Mouse (Mus musculus) lung, postnatal 0 days (tissue): ENCODE measurements at regions not wholly inside any gene's neighbourhood (a gene's known extent, or its start where the extent isn't known, plus 50 kb on each side); places are given as distances from the start of the nearest gene placed in this dataset.

Experiments used
- ATAC-seq: fragments of 200-750 bp; cut with Nextera tagmentation; 2 replicates; pipeline ENCODE4 v1.8.0; 2017; ENCODE audit warnings: moderate library complexity
- DNase-seq: peaks from one replicate; pipeline ENCODE4 v3.0.0-alpha.2; 2016; ENCODE audit warnings: low spot score
- H3K27ac ChIP-seq: fragments of 300-500 bp; sonication (generic); 2 replicates; pipeline ENCODE4 v1.5.1; 2014; ENCODE audit warnings: antibody characterized with exemption, mild to moderate bottlenecking, low read length, mixed read lengths
- H3K27me3 ChIP-seq: fragments of 300-500 bp; sonication (generic); replicated peaks from 2 replicates; pipeline ENCODE4 v1.6.1; 2014; ENCODE audit warnings: low read length, mixed read lengths; ENCODE audit not compliant: insufficient read depth
- H3K36me3 ChIP-seq: fragments of 300-500 bp; sonication (generic); 2 replicates; pipeline ENCODE4 v1.6.1; 2014; ENCODE audit warnings: low read length, mixed read lengths; ENCODE audit not compliant: insufficient read depth
- H3K4me1 ChIP-seq: fragments of 300-500 bp; sonication (generic); 2 replicates; pipeline ENCODE4 v1.6.1; 2014; ENCODE audit warnings: antibody characterized with exemption, low read depth, low read length, mixed read lengths; ENCODE audit not compliant: insufficient read depth
- H3K4me2 ChIP-seq: fragments of 300-500 bp; sonication (generic); replicated peaks from 2 replicates; pipeline ENCODE4 v1.6.1; 2014; ENCODE audit warnings: low read depth, mild to moderate bottlenecking, low read length, moderate library complexity, mixed read lengths
- H3K4me3 ChIP-seq: fragments of 300-500 bp; sonication (generic); 2 replicates; pipeline ENCODE4 v1.5.1; 2014; ENCODE audit warnings: low read depth, low read length
- H3K9ac ChIP-seq: fragments of 300-500 bp; sonication (generic); replicated peaks from 2 replicates; pipeline ENCODE4 v1.6.1; 2014; ENCODE audit warnings: low read depth, mild to moderate bottlenecking
- H3K9me3 ChIP-seq: fragments of 300-500 bp; sonication (generic); 2 replicates; pipeline ENCODE4 v1.6.1; 2016; ENCODE audit warnings: low read length, mixed read lengths
- CTCF ChIP-seq: IDR thresholded peaks from 2 replicates; pipeline ENCODE4 v1.5.1; 2016; ENCODE audit warnings: antibody characterized with exemption, mild to moderate bottlenecking
- EP300 ChIP-seq: IDR thresholded peaks from 2 replicates; pipeline ENCODE4 v1.6.1; 2016; ENCODE audit warnings: antibody characterized with exemption, mild to moderate bottlenecking, control low read depth
- WGBS: fragments of 180-500 bp; shearing (Covaris S2); extraction: QIAGEN DNeasy Blood & Tissue Kit; methylation state at CpG from one replicate; pipeline ENCODE4 v1.1.7; 2014; 5-methylcytosine and 5-hydroxymethylcytosine counted together

DNA sequence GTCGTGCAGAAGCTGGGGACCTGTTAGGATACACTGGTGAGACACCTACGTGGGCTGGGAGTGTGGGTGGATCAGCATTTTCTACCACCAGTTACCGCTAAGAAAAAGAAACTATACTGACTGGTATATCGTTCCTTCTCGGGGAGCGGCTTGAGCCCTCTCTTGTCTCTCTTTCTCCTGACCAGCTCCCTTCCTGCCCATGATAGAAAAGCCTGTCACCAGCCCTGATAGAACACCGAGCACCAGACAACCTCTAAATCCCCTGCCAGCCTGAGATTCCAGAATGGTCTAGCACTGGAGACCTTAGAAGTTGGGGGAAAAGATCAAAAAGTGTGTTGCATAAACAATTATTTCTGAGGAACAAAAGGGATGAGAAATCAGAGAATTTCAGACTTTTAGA lies 76.3 kb upstream of the Kcnd3 start:
- Histone ChIP-seq H3K4me2 (no peak overlapping the region), H3K4me1 (no peaks in the 10 kb centered on the region), H3K4me3 (no peak overlapping the region), H3K9me3 (no peaks in the 10 kb centered on the region), H3K27me3 (no peaks in the 10 kb centered on the region), H3K9ac (no peak overlapping the region), H3K36me3 (no peaks in the 10 kb centered on the region), H3K27ac (no peak overlapping the region)
- WGBS: 76% methylated on average over 7 of the region's 7 CpGs
- DNase-seq (no peak), ATAC-seq (no peak)
- TF ChIP-seq CTCF (no peak), EP300 (no peak)

DNA sequence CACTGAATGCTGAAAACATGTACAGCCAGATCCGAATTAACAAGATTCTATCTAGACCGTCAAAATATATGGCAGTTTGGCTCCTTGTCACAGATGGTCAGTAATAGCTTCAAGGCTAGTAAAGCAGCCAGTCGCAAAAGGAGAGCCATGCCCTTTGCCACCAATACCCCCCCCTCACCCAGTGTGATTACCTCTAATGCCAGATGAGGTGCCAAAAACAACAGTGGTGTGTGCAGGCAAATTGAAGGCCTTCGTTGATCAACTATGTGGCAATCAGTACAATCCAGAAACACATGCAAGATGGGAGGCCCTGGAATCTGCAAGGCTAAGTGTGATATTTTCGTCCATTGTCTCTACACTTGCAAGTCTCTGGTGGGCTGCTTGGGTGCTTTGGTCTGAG lies 75.8 kb upstream of the Kcnd3 start:
- 62% methylated on average over 5 of the region's 5 CpGs for WGBS
- H3K9ac ChIP-seq: no peak overlapping the region

DNA sequence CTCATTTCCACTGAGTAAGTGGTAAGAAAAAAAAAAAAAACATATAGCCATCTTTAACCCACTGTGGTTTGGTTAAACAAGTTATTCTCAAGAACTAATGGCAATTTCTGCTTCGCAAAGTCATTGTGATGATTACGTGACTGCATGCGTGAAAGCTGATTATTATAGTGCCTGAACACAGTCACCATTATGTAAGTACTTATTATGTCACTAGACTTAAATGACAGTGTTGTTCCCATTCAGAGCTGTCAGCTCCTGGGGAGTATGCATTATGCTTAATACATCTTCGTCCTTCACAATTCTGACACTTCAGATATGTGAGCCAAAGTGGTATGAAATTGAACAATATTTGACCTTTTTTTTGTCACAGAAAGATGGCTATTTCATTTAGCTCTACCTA lies 71.3 kb upstream of the Kcnd3 start:
- WGBS: 92% methylated on average over 4 of the region's 4 CpGs
- DNase-seq (no peak), ATAC-seq (no peak)
- no peaks in the 10 kb centered on the region for H3K4me1 ChIP-seq
- no peak overlapping the region for H3K27ac ChIP-seq
- H3K4me2 ChIP-seq: no peak overlapping the region
- H3K4me3 ChIP-seq: no peak overlapping the region
- no peaks in the 10 kb centered on the region for H3K9me3 ChIP-seq
- TF ChIP-seq EP300 (no peak), CTCF (no peak)
- H3K9ac ChIP-seq: no peak overlapping the region
- H3K36me3 ChIP-seq: no peaks in the 10 kb centered on the region
- no peaks in the 10 kb centered on the region for H3K27me3 ChIP-seq

More for the DNA sequence above, 75.8 kb upstream of the Kcnd3 start:
- H3K27me3 ChIP-seq: no peaks in the 10 kb centered on the region
- no peak for TF ChIP-seq CTCF
- TF ChIP-seq EP300: no peak
- H3K4me2 ChIP-seq: no peak overlapping the region
- no peaks in the 10 kb centered on the region for H3K4me1 ChIP-seq
- H3K36me3 ChIP-seq: no peaks in the 10 kb centered on the region
- no peak overlapping the region for H3K4me3 ChIP-seq
- ATAC-seq (no peak), DNase-seq (no peak)
- H3K27ac ChIP-seq: no peak overlapping the region
- H3K9me3 ChIP-seq: no peaks in the 10 kb centered on the region

DNA sequence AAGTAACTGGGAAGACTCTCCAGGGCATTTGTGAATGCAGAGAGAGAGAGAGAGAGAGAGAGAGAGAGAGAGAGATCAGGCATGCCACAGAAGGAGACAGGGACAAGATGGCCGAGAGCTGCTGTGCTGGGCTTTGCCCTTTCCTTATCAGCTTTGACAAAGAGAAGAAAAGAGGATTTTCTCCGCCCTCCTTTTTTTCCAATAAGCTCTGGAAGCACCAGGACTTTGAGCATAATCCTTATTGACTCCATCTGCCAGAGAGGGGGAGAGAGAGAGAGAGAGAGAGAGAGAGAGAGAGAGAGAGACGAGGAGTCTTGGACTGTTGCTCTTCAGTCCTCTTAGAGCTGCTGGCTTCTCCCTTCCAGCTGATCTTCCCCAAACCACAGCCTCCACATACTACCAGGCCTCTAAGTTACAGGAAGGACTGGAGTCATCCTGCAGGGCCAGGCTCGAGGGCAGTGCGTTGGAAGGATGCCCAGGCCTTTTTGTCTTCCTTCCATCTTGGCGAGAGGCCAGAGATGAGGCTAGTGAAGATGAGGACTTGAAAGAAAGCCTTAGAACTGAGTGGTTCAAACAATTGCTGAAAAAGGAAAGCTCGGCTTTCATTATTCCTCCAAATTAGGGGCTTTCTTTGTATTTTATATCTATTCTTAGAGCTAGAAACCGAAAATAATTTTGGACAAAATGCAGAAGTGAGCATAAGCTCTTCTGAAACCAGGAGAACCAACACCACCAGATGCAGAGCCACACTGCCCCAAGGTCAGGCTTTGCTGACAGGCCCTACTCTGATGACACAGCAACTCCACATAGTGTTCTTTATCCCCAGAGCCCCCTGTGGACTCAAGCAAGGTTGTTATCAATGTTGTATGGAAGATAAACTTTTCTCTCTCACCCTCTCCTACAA lies 59.3 kb upstream of the Kcnd3 start:
- H3K4me2 ChIP-seq: no peak overlapping the region
- 28% methylated on average over 8 of the region's 8 CpGs for WGBS
- H3K36me3 ChIP-seq: no peaks in the 10 kb centered on the region
- no peak overlapping the region for H3K4me3 ChIP-seq
- no peak overlapping the region for H3K9ac ChIP-seq
- no peaks in the 10 kb centered on the region for H3K4me1 ChIP-seq
- ATAC-seq (no peak; the same call in 1 of the 2 replicates), DNase-seq (peak; percentile 44)
- TF ChIP-seq CTCF (no peak), EP300 (no peak)
- no peaks in the 10 kb centered on the region for H3K27me3 ChIP-seq
- no peak overlapping the region for H3K27ac ChIP-seq
- H3K9me3 ChIP-seq: no peaks in the 10 kb centered on the region
